Mouse (Mus musculus) MEL (cell line): ENCODE results near the gene Hsd17b13.

ENCODE experiments used
- EP300 ChIP-seq, 2 experiments: IDR thresholded peaks; 2 replicates each; pipeline ENCODE4 v1.6.1; 2011; ENCODE audit warnings: improper control_type of control experiment in 2 of 2, low read length in 2 of 2, low read depth in 1 of 2, mild to moderate bottlenecking in 1 of 2
- MAFK ChIP-seq: IDR thresholded peaks from 2 replicates; pipeline ENCODE4 v1.6.1; 2011; ENCODE audit warnings: low read depth, mild to moderate bottlenecking, low read length, improper control_type of control experiment, borderline replicate concordance
- POLR2AphosphoS2 ChIP-seq: IDR thresholded peaks from 2 replicates; pipeline ENCODE4 v1.6.1; 2011; ENCODE audit warnings: low read length, improper control_type of control experiment
- TCF12 ChIP-seq: IDR thresholded peaks from 2 replicates; pipeline ENCODE4 v1.6.1; 2014; ENCODE audit warnings: low read depth, mild to moderate bottlenecking, inconsistent platforms, low read length, improper control_type of control experiment, moderate library complexity

DNA sequence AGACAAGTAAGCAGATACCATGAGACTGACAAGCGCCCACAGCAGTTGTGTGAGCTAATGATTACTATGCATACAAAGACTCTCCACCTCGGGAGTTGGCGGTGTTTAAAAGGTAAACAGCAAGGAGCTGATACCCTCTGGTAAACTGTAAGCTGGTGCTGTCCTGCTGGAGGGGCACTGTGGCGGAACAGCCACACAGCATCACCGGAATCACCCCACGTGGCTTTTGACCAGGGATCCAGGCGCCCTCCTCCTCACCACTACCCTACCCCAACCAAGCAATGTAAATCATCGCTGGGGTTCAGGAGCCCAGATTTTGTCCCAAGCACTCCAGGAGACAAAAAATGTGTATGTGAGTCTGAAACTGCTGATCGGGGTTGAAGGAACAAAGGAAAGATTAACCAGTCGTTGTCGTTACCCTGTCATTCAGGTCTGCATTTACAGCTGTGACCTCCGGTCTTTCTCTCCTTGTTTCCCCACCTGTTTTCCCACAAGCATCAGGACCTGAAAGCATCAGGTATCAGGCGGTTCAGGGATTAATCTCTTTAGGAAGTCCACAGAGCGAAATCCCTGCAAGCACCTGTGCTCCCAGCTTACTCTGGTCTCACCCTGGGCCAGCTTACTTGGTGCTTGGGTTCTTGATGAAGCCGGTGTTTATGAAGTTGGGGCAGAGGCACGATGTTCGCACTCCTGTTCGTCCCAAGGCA is 25.5 kb upstream of the Hsd17b13 start:
- no peak for TF ChIP-seq TCF12
- TF ChIP-seq MAFK = no peak
- TF ChIP-seq POLR2AphosphoS2 = no peak
- no peak for TF ChIP-seq EP300 (IDR thresholded peaks at IDR 0.05; ENCODE audit: low read depth in 1 of 2, low read length in 2 of 2)
